Mouse (Mus musculus) liver, postnatal 0 days (tissue): ENCODE measurements around the gene Alad. TPM values are rescaled to one million over a fixed set of nuclear protein-coding genes. Genes with fewer than 3 reads are reported as not detected.

Experiments
- ATAC-seq: fragments of 200-750 bp; cut with Nextera tagmentation; 2 replicates; pipeline ENCODE4 v1.8.0; 2017; ENCODE audit warnings: mild to moderate bottlenecking, moderate library complexity
- DNase-seq: peaks from one replicate; pipeline ENCODE4 v3.0.0-alpha.2; 2016
- H3K27ac ChIP-seq: fragments of 300-500 bp; sonication (generic); 2 replicates; pipeline ENCODE4 v1.5.1; 2014; ENCODE audit warnings: antibody characterized with exemption, moderate library complexity, mild to moderate bottlenecking, low read depth
- H3K27me3 ChIP-seq: fragments of 300-500 bp; sonication (generic); 2 replicates; pipeline ENCODE4 v1.6.1; 2014; ENCODE audit warnings: low read length, control low read depth, mixed read lengths; ENCODE audit not compliant: insufficient read depth
- H3K36me3 ChIP-seq: fragments of 300-500 bp; sonication (generic); replicated peaks from 2 replicates; pipeline ENCODE4 v1.6.1; 2014; ENCODE audit warnings: mild to moderate bottlenecking, control low read depth, low read length, moderate library complexity, mixed read lengths; ENCODE audit not compliant: insufficient read depth
- H3K4me1 ChIP-seq: fragments of 300-500 bp; sonication (generic); 2 replicates; pipeline ENCODE4 v1.6.1; 2014; ENCODE audit warnings: antibody characterized with exemption, mild to moderate bottlenecking, control low read depth; ENCODE audit not compliant: insufficient read depth
- H3K4me2 ChIP-seq: fragments of 300-500 bp; sonication (generic); 2 replicates; pipeline ENCODE4 v1.6.1; 2014; ENCODE audit warnings: low read depth, mild to moderate bottlenecking, low read length, moderate library complexity, mixed read lengths
- H3K4me3 ChIP-seq: fragments of 300-500 bp; sonication (generic); 2 replicates; pipeline ENCODE4 v1.5.1; 2014; ENCODE audit warnings: low read depth, low read length
- H3K9ac ChIP-seq: fragments of 300-500 bp; sonication (generic); replicated peaks from 2 replicates; pipeline ENCODE4 v1.6.1; 2014; ENCODE audit warnings: mild to moderate bottlenecking, moderate library complexity
- H3K9me3 ChIP-seq: fragments of 300-500 bp; sonication (generic); 2 replicates; pipeline ENCODE4 v1.6.1; 2016; ENCODE audit warnings: mild to moderate bottlenecking, control low read depth, low read length, mixed read lengths
- CTCF ChIP-seq: sonication (generic); IDR thresholded peaks from 2 replicates; pipeline ENCODE4 v1.5.1; 2016; ENCODE audit warnings: antibody characterized with exemption, low read depth
- EP300 ChIP-seq: IDR thresholded peaks from 2 replicates; pipeline ENCODE4 v1.6.1; 2016; ENCODE audit warnings: antibody characterized with exemption, low read depth, mild to moderate bottlenecking
- WGBS: fragments of 180-500 bp; shearing (Covaris S2); extraction: QIAGEN DNeasy Blood & Tissue Kit; methylation state at CpG from one replicate; pipeline ENCODE4 v1.1.7; 2014; ENCODE audit not compliant: insufficient replicate concordance; 5-methylcytosine and 5-hydroxymethylcytosine counted together
- polyA plus RNA-seq: library from polyadenylated mRNA; unstranded; fragments of >200 nt; fragmentation: Nextera tagmentation; extraction: Ambion mirVana; gene quantifications from 2 replicates; pipeline ENCODE4 v1.2.1, GENCODE M21; 2015

The Alad gene
- polyA plus RNA-seq, 1 experiment from 2014 or later: 303 TPM

- 49% methylated on average over 2 of the region's 2 CpGs for WGBS
- Histone ChIP-seq H3K4me3 (no peak overlapping the region), H3K4me2 (no peak overlapping the region), H3K9ac (no peak overlapping the region), H3K27ac (no peak overlapping the region), H3K9me3 (no peaks in the 10 kb centered on the region), H3K27me3 (no peaks in the 10 kb centered on the region), H3K4me1 (peaks cover 20% of the 10 kb centered on the region), H3K36me3 (peaks cover 50% of the 10 kb centered on the region)
- TF ChIP-seq CTCF: peak; percentile 65
- TF ChIP-seq EP300: no peak
- DNase-seq: peak; percentile 50
- peak; percentile 20 for ATAC-seq
These were observed 12.9 kb downstream of the Alad start for GRCm38 (mm10) chr4:62506798-62507197.

GRCm38 (mm10) chr4:62505991-62506390 is 13.7 kb downstream of the Alad start:
- WGBS: 77% methylated on average over 3 of the region's 3 CpGs
- H3K9ac ChIP-seq: no peak overlapping the region
- TF ChIP-seq EP300 (no peak), CTCF (no peak)
- no peaks in the 10 kb centered on the region for H3K27me3 ChIP-seq
- no peak for ATAC-seq
- H3K4me2 ChIP-seq: no peak overlapping the region
- peaks cover 21% of the 10 kb centered on the region for H3K4me1 ChIP-seq
- no peak for DNase-seq
- no peak overlapping the region for H3K4me3 ChIP-seq
- H3K27ac ChIP-seq: no peak overlapping the region
- H3K9me3 ChIP-seq: no peaks in the 10 kb centered on the region
- H3K36me3 ChIP-seq: peaks cover 42% of the 10 kb centered on the region

DNA sequence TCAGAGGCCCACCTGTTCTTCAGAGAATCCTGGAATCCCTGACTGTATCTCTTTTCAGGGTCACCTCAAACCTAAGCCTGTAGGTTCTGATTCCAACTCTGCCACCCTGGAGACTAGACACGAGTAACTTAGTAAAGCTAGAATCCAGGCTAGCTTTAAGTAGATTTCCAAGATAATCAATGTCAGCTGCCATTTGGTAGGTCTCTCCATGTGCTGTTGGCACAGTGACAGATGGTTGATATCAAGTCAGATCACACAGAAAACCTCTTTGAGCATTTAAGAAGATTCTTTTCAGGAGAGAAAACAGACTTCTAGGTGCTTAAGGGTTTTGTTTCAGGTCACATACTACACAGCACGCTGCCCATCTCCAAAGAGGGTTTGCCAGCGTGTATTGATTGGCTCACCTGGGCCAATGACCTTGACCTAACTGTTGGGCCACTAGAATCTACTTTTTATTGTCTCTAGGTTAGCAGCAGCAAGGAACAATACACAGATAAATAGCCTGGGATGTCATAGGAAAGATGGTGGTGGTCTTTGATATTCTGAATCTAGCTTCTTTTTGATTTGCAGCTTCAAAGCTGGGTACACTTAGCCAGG is 16.2 kb downstream of the Alad start, which contains the start of gene Hdhd3:
Gene Hdhd3 (minus strand): TSS at position 94 of the 597 bp plus-strand sequence.
- Histone ChIP-seq H3K9me3 (no peaks in the 10 kb centered on the region), H3K36me3 (peaks cover 20% of the 10 kb centered on the region), H3K27me3 (no peaks in the 10 kb centered on the region), H3K4me3 (peak within 1 kb of the TSS; percentile 84), H3K9ac (peak within 1 kb of the TSS; percentile 79), H3K27ac (peak within 1 kb of the TSS; percentile 76), H3K4me2 (peak within 1 kb of the TSS; percentile 95), H3K4me1 (peaks cover 24% of the 10 kb centered on the region)
- 60% methylated on average over 3 of the region's 3 CpGs for WGBS
- TF ChIP-seq EP300 (no peak), CTCF (no peak)
- ATAC-seq (no peak), DNase-seq (peak; percentile 51)

- Histone ChIP-seq H3K4me3 (no peak overlapping the region), H3K27ac (peak overlapping the region; percentile 76), H3K4me1 (peaks cover 24% of the 10 kb centered on the region), H3K9me3 (no peaks in the 10 kb centered on the region), H3K4me2 (peak overlapping the region; percentile 28), H3K9ac (no peak overlapping the region), H3K27me3 (no peaks in the 10 kb centered on the region), H3K36me3 (peaks cover 15% of the 10 kb centered on the region)
- ATAC-seq (no peak), DNase-seq (peak; percentile 18)
- WGBS: 48% methylated on average over 7 of the region's 7 CpGs
- TF ChIP-seq CTCF (no peak), EP300 (no peak)
These were observed 16.7 kb downstream of the Alad start for GRCm38 (mm10) chr4:62502969-62503368.

- H3K27me3 ChIP-seq: no peaks in the 10 kb centered on the region
- peak overlapping the region; percentile 79 for H3K9ac ChIP-seq
- H3K4me2 ChIP-seq: peak overlapping the region; percentile 95
- peak overlapping the region; percentile 76 for H3K27ac ChIP-seq
- ATAC-seq (peak; percentile 91), DNase-seq (peak; percentile 90)
- peak overlapping the region; percentile 84 for H3K4me3 ChIP-seq
- H3K36me3 ChIP-seq: peaks cover 6% of the 10 kb centered on the region; the same call in 1 of the 2 replicates
- no peak for TF ChIP-seq EP300
- TF ChIP-seq CTCF: no peak
- peaks cover 24% of the 10 kb centered on the region for H3K4me1 ChIP-seq
- 2% methylated on average over 38 of the region's 38 CpGs for WGBS
- no peaks in the 10 kb centered on the region for H3K9me3 ChIP-seq
These were observed 17.6 kb downstream of the Alad start for GRCm38 (mm10) chr4:62501964-62502732.

- TF ChIP-seq CTCF (no peak), EP300 (no peak)
- DNase-seq (no peak), ATAC-seq (peak; percentile 5; the same call in 1 of the 2 replicates)
- Histone ChIP-seq H3K27ac (peak overlapping the region; percentile 76), H3K4me1 (peaks cover 28% of the 10 kb centered on the region), H3K4me3 (peak overlapping the region; percentile 84), H3K36me3 (0 out of 2 replicates have a peak, but pooled peaks cover 3% of the 10 kb centered on the region), H3K9ac (peak overlapping the region; percentile 79), H3K27me3 (no peaks in the 10 kb centered on the region), H3K9me3 (no peaks in the 10 kb centered on the region), H3K4me2 (peak overlapping the region; percentile 95)
- WGBS: 4% methylated on average over 7 of the region's 7 CpGs
These were observed 18.2 kb downstream of the Alad start for GRCm38 (mm10) chr4:62501534-62501933.
